Mouse (Mus musculus): Measurements from ENCODE around the gene Arf1.

GRCm38 (mm10) chr11:59196230-59196629 is 31.8 kb downstream of the Arf1 start:
- TF ChIP-seq MAX (IDR thresholded peaks at IDR 0.05; ENCODE audit: low read length) = no peak
- TF ChIP-seq USF1 (IDR thresholded peaks at IDR 0.05; ENCODE audit: low read depth, low read length) = no peak
- no peak for TF ChIP-seq CTCF (conservative IDR thresholded peaks at IDR 0.05 in 1 of 2, IDR thresholded peaks at IDR 0.05 in 1 of 2; ENCODE audit: low read depth in 2 of 2, low read length in 2 of 2)
- no peak for TF ChIP-seq UBTF (IDR thresholded peaks at IDR 0.05; ENCODE audit: low read depth, low read length)
- no peak for TF ChIP-seq MEF2A (IDR thresholded peaks at IDR 0.05; ENCODE audit: borderline replicate concordance, low read depth, low read length)
- TF ChIP-seq SIN3A (IDR thresholded peaks at IDR 0.05; ENCODE audit: low read length) = no peak
- no peak for TF ChIP-seq NELFE (IDR thresholded peaks at IDR 0.05; ENCODE audit: low read depth, low read length)
- TF ChIP-seq ZC3H11A (IDR thresholded peaks at IDR 0.05; ENCODE audit: low read depth, low read length) = no peak
- no peak for TF ChIP-seq POLR2A (IDR thresholded peaks at IDR 0.05; ENCODE audit: low read depth, low read length)
- no peak for TF ChIP-seq KAT2A (IDR thresholded peaks at IDR 0.05; ENCODE audit: insufficient replicate concordance, low read length)
